Mouse (Mus musculus) heart, adult 11 months (tissue): ENCODE results near the gene Pygo2.

ENCODE experiments used
- DNase-seq: peaks from one replicate; pipeline ENCODE4 v3.0.0; 2022

Pygo2 gene

DNA sequence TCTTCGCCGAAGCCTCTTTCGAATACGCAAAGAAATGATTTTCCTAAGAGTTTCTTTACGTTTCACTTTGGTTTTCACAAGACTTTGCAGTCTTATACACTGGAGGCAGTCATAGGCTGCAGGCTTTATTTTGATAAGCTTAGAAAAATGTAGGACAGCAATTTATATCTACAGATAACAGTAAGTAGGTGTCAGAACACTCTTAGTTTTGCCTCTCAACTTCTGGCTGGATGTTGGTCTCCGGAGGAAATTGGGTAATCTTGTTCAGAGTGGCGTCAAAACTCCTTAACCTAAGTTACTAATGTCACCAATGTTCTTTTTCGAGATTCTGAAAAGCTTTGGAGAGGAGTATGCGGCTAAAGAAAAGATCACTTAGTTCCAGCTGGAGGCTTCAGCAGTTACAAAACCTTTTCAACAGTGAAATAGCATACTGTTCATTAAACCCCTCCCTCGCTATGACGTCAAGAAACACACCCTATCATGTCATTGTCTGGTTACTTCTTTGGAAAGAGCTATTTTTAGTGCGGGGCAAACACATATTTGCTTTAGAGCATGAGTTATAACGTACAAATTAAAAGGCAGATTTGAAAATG, 28.5 kb downstream of the Pygo2 start:
- peak; percentile 92 for DNase-seq

DNA sequence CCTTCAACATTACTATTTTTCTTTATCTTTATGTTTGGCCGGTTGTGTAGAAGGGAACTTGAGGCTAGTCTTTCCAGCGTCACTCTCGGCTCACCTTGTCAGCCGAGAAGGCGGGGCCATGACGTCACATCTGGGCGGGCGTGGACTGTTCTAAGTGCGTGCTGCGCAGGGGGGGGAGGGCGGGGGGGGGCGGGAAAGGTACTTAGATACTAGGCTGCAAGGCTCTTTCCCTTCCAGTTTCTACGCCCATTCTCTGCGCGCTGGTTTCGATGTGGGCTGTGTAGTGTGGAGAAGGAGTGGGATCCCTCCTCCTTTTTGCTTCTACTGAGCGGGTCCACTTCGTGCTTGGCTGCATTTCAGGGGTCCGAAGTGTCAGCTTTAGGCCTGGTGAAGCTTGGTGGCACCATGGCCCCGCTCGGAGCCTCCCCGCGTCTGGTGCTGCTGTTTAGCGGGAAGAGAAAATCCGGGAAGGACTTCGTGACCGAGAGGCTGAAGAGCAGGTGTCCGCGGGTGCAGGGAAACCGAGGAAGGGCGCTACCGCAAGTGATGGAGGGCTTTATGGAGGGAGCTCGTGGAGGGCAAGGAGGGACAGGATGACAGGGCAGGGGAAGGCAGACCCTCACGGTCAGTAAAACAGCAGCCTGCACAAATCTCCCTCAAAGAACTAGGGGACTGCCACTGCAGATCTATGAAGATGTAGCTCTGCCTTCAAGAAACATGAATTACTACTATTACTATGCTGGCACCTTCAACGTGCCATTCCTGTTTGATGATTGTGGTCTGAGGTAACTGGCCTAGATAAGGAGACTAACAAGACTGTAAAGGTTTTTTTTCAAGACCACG, 29.2 kb downstream of the Pygo2 start:
- peak; percentile 98 for DNase-seq

DNA sequence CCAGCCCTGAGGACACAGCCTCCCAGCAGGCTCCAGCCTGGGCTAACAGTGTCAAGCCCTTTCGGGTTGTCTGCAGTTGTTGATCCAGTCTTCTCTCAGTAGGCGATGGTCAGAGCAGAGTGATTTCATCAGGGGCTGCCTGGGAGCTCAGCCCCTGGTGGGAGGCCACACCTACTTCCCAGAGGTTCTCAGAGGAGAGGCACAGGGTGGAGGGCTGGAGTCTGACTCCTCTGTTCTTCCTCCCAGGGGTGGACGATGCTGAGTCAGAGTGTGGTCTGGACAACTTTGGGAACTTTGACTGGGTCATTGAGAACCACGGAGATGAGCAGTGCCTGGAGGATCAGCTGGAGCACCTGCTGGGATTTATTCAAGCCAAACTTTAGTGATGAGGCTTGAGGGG, 38.3 kb downstream of the Pygo2 start:
- no peak for DNase-seq

DNA sequence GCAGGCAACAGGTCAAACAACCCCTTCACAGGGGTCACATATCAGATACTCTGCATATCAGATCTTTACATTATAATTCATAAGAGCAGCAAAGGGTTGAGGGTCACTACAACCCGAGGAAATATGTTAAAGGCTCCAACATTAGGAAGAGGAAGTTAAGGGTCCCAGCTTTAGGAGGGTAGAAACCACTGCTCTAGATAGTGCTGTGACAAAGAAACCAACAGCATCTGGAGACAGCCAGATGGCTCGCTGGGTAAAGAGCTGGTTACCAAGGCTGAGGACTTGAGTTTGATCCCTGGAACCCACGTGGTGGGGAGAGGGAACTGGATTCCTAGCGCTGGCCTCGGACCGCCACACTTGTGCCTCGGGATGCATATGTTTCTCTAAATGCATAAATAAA, 42.3 kb downstream of the Pygo2 start:
- DNase-seq, result no peak

DNA sequence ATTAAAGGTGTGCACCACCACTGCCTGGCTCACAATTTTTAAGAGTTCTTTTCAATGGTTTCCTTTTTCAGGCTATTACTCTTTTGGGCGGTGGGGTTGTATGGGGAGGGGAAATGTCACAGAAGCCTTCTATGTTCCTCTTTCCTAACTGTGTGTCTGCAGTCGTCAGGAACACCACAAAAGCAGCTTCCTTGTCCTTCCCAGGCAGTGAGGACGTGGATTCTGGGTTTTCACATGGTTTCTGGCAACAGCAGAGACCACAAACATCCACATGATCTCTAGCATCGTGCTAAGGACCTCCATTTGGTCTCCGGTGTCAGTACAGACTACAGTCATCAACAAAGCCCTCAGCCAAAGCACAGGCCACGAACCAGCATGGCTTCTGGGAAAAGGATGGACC, 43.8 kb downstream of the Pygo2 start:
- DNase-seq, result no peak

DNA sequence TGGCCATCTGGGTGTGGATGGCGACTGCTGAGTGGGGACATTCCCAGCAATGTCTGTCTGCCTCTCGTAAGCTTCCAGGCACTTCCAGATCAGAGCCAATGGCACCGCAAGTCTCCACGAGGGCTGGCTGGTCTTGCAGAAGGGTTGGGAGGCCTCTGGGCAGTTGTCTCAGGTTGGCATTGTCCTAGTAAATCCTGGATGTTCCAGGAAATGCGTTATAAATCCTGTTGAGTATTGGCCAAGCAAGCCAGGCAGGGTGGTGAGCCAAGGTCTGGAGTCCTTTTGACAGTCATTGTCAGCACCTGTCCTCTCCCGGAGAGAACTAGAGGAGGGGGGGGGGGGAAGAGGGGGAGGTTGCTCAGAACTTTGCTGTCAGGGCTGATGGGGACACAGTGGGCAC, 49.0 kb downstream of the Pygo2 start:
- no peak for DNase-seq

DNA sequence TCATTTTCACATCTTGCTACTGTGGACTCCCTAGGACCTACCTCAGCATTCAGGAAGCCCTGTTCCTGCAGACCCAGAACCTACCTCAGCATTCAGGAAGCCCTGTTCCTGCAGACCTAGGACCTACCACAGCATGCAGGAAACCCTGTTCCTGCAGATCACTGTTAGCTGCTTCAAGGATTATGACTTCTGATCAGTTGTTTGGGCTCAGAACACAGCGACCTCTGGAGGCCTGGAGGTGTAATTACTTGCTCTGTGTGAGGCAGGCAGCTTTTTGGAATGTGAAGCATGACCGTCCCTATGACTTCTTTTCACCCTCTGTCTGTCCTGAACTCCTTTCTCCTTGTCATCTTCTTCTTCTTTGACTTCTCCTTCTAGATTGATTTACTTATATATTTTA, 51.5 kb downstream of the Pygo2 start:
- no peak for DNase-seq

DNA sequence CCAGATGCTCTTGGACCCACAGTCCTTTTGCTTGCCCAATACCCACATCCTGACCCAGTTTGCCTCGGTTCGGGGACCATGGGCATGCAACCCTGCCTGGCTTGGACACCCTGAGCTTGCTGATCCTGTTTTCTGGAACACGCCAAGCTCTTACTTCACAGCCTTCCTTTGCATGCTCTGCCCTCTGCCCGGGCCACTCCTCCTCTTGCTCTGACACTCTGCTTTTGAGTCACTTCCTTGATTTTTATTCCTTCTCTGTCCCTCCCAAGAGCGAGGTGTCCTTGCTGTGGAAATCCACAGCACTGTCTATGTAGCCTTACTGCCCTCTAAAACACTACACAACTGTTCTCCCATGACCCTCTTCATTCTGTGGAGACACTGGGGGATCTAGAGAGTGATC, 52.2 kb downstream of the Pygo2 start:
- no peak for DNase-seq
